In genomic region chr3:88501366-88502030, GRCm38 (mm10) we compare ENCODE assay signal across 8 mouse cellular contexts. TPM values are rescaled to one million over a fixed set of nuclear protein-coding genes. Genes with fewer than 3 reads are reported as not detected.
DNase-seq lines count a peak whose midpoint lies in the region; ATAC-seq and TF ChIP-seq lines count a peak whose summit lies in the region.

No protein-coding gene starts in this region.

- no peaks in the 10 kb centered on the region for H3K9me3 ChIP-seq in embryonic facial prominence, embryonic 15.5 days (replicated peaks)
- H3K9me3 ChIP-seq in intestine, postnatal 0 days (ENCODE audit: control insufficient read depth): no peaks in the 10 kb centered on the region
- no peaks in the 10 kb centered on the region for H3K9me3 ChIP-seq in neural tube, embryonic 15.5 days (replicated peaks)

- no peak for DNase-seq in lung, adult 2 months
- no peak for DNase-seq in lung, postnatal 25 days (ENCODE audit: low spot score)
- no peak for DNase-seq in layer of hippocampus, postnatal 14 days (ENCODE audit: low spot score in 2 of 2)
- DNase-seq in kidney, adult 11 months: no peak
- DNase-seq in layer of hippocampus, postnatal 10 days (ENCODE audit: low spot score in 2 of 2): no peak

- H3K4me1 ChIP-seq in lung, adult 2 months (ENCODE audit: control insufficient read depth, insufficient read depth, low read length): peaks cover 15% of the 10 kb centered on the region
- H3K4me1 ChIP-seq in embryonic facial prominence, embryonic 15.5 days: peaks cover 73% of the 10 kb centered on the region
- peaks cover 12% of the 10 kb centered on the region for H3K4me1 ChIP-seq in intestine, postnatal 0 days (replicated peaks; ENCODE audit: control insufficient read depth, insufficient read depth, low read length)
- H3K4me1 ChIP-seq in neural tube, embryonic 15.5 days: peaks cover 35% of the 10 kb centered on the region

- peak overlapping the region; percentile 80 for H3K4me2 ChIP-seq in embryonic facial prominence, embryonic 15.5 days (replicated peaks)
- H3K4me2 ChIP-seq in intestine, postnatal 0 days (replicated peaks; ENCODE audit: low read depth): peak overlapping the region; percentile 86
- H3K4me2 ChIP-seq in neural tube, embryonic 15.5 days: peak overlapping the region; percentile 95

- no peak for TF ChIP-seq CTCF in lung, adult 2 months (IDR thresholded peaks at IDR 0.05; ENCODE audit: insufficient read depth, low read length)
- no peak for TF ChIP-seq CTCF in intestine, postnatal 0 days (IDR thresholded peaks at IDR 0.05; ENCODE audit: low read depth)

- no peak for TF ChIP-seq POLR2A in lung, adult 2 months (IDR thresholded peaks at IDR 0.05; ENCODE audit: borderline replicate concordance, extremely low read depth, low read depth, low read length)

- WGBS in lung, adult 2 months: 39% methylated on average over 6 of the region's 6 CpGs
- WGBS in embryonic facial prominence, embryonic 15.5 days: 34% methylated on average over 6 of the region's 6 CpGs
- WGBS in intestine, postnatal 0 days: 49% methylated on average over 6 of the region's 6 CpGs
- 57% methylated on average over 6 of the region's 6 CpGs for WGBS in neural tube, embryonic 15.5 days

- peak overlapping the region; percentile 97 for H3K27ac ChIP-seq in embryonic facial prominence, embryonic 15.5 days (replicated peaks)
- H3K27ac ChIP-seq in intestine, postnatal 0 days (ENCODE audit: low read depth, low read length): peak overlapping the region; percentile 54; the same call in 1 of the 2 replicates
- H3K27ac ChIP-seq in neural tube, embryonic 15.5 days (replicated peaks): no peak overlapping the region

- no peak for ATAC-seq in embryonic facial prominence, embryonic 15.5 days (ENCODE audit: insufficient number of reproducible peaks, low FRiP score, low TSS enrichment, low read depth)
- no peak for ATAC-seq in intestine, postnatal 0 days
- no peak for ATAC-seq in neural tube, embryonic 15.5 days (ENCODE audit: low FRiP score)

- H3K4me3 ChIP-seq in lung, adult 2 months (replicated peaks; ENCODE audit: extremely low read depth, low read depth, low read length): peak overlapping the region; percentile 79
- peak overlapping the region; percentile 77 for H3K4me3 ChIP-seq in embryonic facial prominence, embryonic 15.5 days (replicated peaks)
- H3K4me3 ChIP-seq in intestine, postnatal 0 days (ENCODE audit: low read depth, low read length): peak overlapping the region; percentile 61
- peak overlapping the region; percentile 90 for H3K4me3 ChIP-seq in neural tube, embryonic 15.5 days (replicated peaks)

- peak overlapping the region; percentile 97 for H3K9ac ChIP-seq in embryonic facial prominence, embryonic 15.5 days
- peak overlapping the region; percentile 69; the same call in 1 of the 2 replicates for H3K9ac ChIP-seq in intestine, postnatal 0 days (ENCODE audit: low read depth, low read length)
- peak overlapping the region; percentile 91; the same call in 1 of the 2 replicates for H3K9ac ChIP-seq in neural tube, embryonic 15.5 days (replicated peaks)

- H3K36me3 ChIP-seq in embryonic facial prominence, embryonic 15.5 days: peaks cover 24% of the 10 kb centered on the region
- H3K36me3 ChIP-seq in intestine, postnatal 0 days (ENCODE audit: control insufficient read depth, insufficient read depth): peaks cover 11% of the 10 kb centered on the region; the same call in 1 of the 2 replicates
- no peaks in the 10 kb centered on the region for H3K36me3 ChIP-seq in neural tube, embryonic 15.5 days

- no peaks in the 10 kb centered on the region for H3K27me3 ChIP-seq in embryonic facial prominence, embryonic 15.5 days
- H3K27me3 ChIP-seq in intestine, postnatal 0 days (replicated peaks; ENCODE audit: control insufficient read depth, insufficient read depth, low read length): no peaks in the 10 kb centered on the region
- H3K27me3 ChIP-seq in neural tube, embryonic 15.5 days (replicated peaks): peaks cover 9% of the 10 kb centered on the region; the same call in 1 of the 2 replicates

RNA-seq across cellular contexts. Expression of gene Lmna, which starts 8.3 kb away (rescaled TPM):
- polyA plus RNA-seq in lung, adult 2 months (2012; rRNA removed): 257 and 302 TPM in 2 replicates
- 625 and 678 TPM in 2 replicates for polyA plus RNA-seq in embryonic facial prominence, embryonic 15.5 days (2015; fragmentation: Nextera tagmentation; extraction: Ambion mirVana)
- 92.5 and 96.5 TPM in 2 replicates for polyA plus RNA-seq in intestine, postnatal 0 days (2015; fragmentation: Nextera tagmentation; extraction: Ambion mirVana)
- polyA plus RNA-seq in neural tube, embryonic 15.5 days (2015; fragmentation: Nextera tagmentation; extraction: Ambion mirVana): 70.3 and 78.7 TPM in 2 replicates
- total RNA-seq in layer of hippocampus, postnatal 14 days (2021): 10 to 100 TPM; 42.0 to 49.3 TPM
- total RNA-seq in layer of hippocampus, postnatal 10 days (2021): 10 to 100 TPM; 46.2 to 50.5 TPM

RNA-seq across cellular contexts. Expression of gene Mex3a, which starts 30.7 kb away (rescaled TPM):
- 0.53 and 0.84 TPM in 2 replicates for polyA plus RNA-seq in lung, adult 2 months (2012; rRNA removed)
- 22.5 and 22.8 TPM in 2 replicates for polyA plus RNA-seq in embryonic facial prominence, embryonic 15.5 days (2015; fragmentation: Nextera tagmentation; extraction: Ambion mirVana)
- 2.8 TPM in 2 replicates for polyA plus RNA-seq in intestine, postnatal 0 days (2015; fragmentation: Nextera tagmentation; extraction: Ambion mirVana)
- 18.6 and 19.2 TPM in 2 replicates for polyA plus RNA-seq in neural tube, embryonic 15.5 days (2015; fragmentation: Nextera tagmentation; extraction: Ambion mirVana)
- 10 to 100 TPM in 1 of 2 experiments, 1 to 10 TPM in 1; 9.0 to 10.7 TPM for total RNA-seq in layer of hippocampus, postnatal 14 days (2021)
- 10 to 100 TPM; 17.0 to 18.5 TPM for total RNA-seq in layer of hippocampus, postnatal 10 days (2021)

RNA-seq across cellular contexts. Expression of gene Sema4a, which starts 40.5 kb away (rescaled TPM):
- 52.3 and 58.3 TPM in 2 replicates for polyA plus RNA-seq in lung, adult 2 months (2012; rRNA removed)
- polyA plus RNA-seq in embryonic facial prominence, embryonic 15.5 days (2015; fragmentation: Nextera tagmentation; extraction: Ambion mirVana): 18.5 and 21.9 TPM in 2 replicates
- polyA plus RNA-seq in intestine, postnatal 0 days (2015; fragmentation: Nextera tagmentation; extraction: Ambion mirVana): 93.1 and 101 TPM in 2 replicates
- 28.2 and 28.8 TPM in 2 replicates for polyA plus RNA-seq in neural tube, embryonic 15.5 days (2015; fragmentation: Nextera tagmentation; extraction: Ambion mirVana)
- 10 to 100 TPM; 33.1 to 38.1 TPM for total RNA-seq in layer of hippocampus, postnatal 14 days (2021)
- 10 to 100 TPM; 39.6 to 42.8 TPM for total RNA-seq in layer of hippocampus, postnatal 10 days (2021)

RNA-seq across cellular contexts. Expression of gene Rab25, which starts 46.6 kb away (rescaled TPM):
- polyA plus RNA-seq in lung, adult 2 months (2012; rRNA removed): 53.0 and 105 TPM in 2 replicates
- polyA plus RNA-seq in embryonic facial prominence, embryonic 15.5 days (2015; fragmentation: Nextera tagmentation; extraction: Ambion mirVana): 96.3 and 107 TPM in 2 replicates
- 79.5 and 89.2 TPM in 2 replicates for polyA plus RNA-seq in intestine, postnatal 0 days (2015; fragmentation: Nextera tagmentation; extraction: Ambion mirVana)
- 0.29 and 4.1 TPM in 2 replicates for polyA plus RNA-seq in neural tube, embryonic 15.5 days (2015; fragmentation: Nextera tagmentation; extraction: Ambion mirVana)
- total RNA-seq in layer of hippocampus, postnatal 14 days (2021): not detected
- total RNA-seq in layer of hippocampus, postnatal 10 days (2021): not detected

RNA-seq across cellular contexts. Expression of gene Lamtor2, which starts 51.4 kb away (rescaled TPM):
- polyA plus RNA-seq in lung, adult 2 months (2012; rRNA removed): 116 and 135 TPM in 2 replicates
- polyA plus RNA-seq in embryonic facial prominence, embryonic 15.5 days (2015; fragmentation: Nextera tagmentation; extraction: Ambion mirVana): 183 and 199 TPM in 2 replicates
- 171 and 183 TPM in 2 replicates for polyA plus RNA-seq in intestine, postnatal 0 days (2015; fragmentation: Nextera tagmentation; extraction: Ambion mirVana)
- 189 and 193 TPM in 2 replicates for polyA plus RNA-seq in neural tube, embryonic 15.5 days (2015; fragmentation: Nextera tagmentation; extraction: Ambion mirVana)
- total RNA-seq in layer of hippocampus, postnatal 14 days (2021): 100 to 1,000 TPM in 1 of 2 experiments, 10 to 100 TPM in 1; 96.1 to 113 TPM
- 100 to 1,000 TPM; 117 to 126 TPM for total RNA-seq in layer of hippocampus, postnatal 10 days (2021)
